Mouse (Mus musculus) olfactory bulb, adult 2 months (tissue): Measurements from ENCODE around the gene Mob3a. TPM values are rescaled to one million over a fixed set of nuclear protein-coding genes. Genes with fewer than 3 reads are reported as not detected.

Experiments used
- H3K27ac ChIP-seq: fragments of 200-500 bp; 2 replicates; pipeline ENCODE4 v1.5.1; 2012; ENCODE audit warnings: low read depth, low read length; ENCODE audit not compliant: insufficient read depth
- H3K4me1 ChIP-seq: fragments of 200-500 bp; 2 replicates; pipeline ENCODE4 v1.6.1; 2012; ENCODE audit warnings: low read length; ENCODE audit not compliant: control insufficient read depth, insufficient read depth
- H3K4me3 ChIP-seq: fragments of 200-500 bp; 2 replicates; pipeline ENCODE4 v1.5.1; 2012; ENCODE audit warnings: mild to moderate bottlenecking, low read depth, low read length, moderate library complexity; ENCODE audit not compliant: insufficient read depth
- CTCF ChIP-seq: fragments of 200-500 bp; IDR thresholded peaks from 2 replicates; pipeline ENCODE4 v1.5.1; 2012; ENCODE audit warnings: low read depth, mild to moderate bottlenecking, low read length, moderate library complexity; ENCODE audit not compliant: insufficient read depth
- POLR2A ChIP-seq: fragments of 200-500 bp; IDR thresholded peaks from 2 replicates; pipeline ENCODE4 v1.6.1; 2012; ENCODE audit warnings: mild to moderate bottlenecking, low read depth, low read length, moderate library complexity; ENCODE audit not compliant: insufficient read depth
- WGBS: fragments of 180-500 bp; shearing (Covaris S2); methylation state at CpG from one replicate; pipeline ENCODE4 v1.1.7; 2018; 5-methylcytosine and 5-hydroxymethylcytosine counted together
- polyA plus RNA-seq: library from polyadenylated mRNA; stranded (reverse); fragments of >200 nt; gene quantifications from 2 replicates; pipeline ENCODE4 v1.2.4, GENCODE M21; 2012; ENCODE audit warnings: low replicate concordance; ENCODE audit not compliant: missing spikeins, insufficient read depth, insufficient read length

Gene Mob3a
- polyA plus RNA-seq, 1 experiment: not detected

DNA sequence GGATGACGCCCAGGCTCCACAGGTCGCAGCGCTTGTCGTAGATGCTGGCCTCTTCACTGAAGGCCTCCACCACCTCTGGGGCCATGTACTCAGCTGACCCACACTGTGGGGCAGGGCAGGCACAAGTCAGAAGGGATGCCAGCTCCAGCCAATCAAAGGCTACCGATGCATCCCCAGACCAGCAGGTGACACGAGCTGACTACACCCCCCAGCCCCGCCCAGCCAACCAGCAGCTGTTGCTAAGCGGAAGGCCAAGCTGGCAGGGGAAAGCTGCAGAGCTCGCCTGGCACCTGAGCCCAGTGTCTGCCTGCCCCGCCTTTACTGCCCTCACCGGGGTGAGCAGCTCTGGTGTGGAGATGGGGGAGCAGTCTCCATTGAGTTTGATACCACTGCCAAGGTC, 33.2 kb downstream of the Mob3a start:
- TF ChIP-seq POLR2A (no peak), CTCF (no peak)
- Histone ChIP-seq H3K4me3 (no peak overlapping the region), H3K4me1 (peaks cover 35% of the 10 kb centered on the region), H3K27ac (no peak overlapping the region)
- 82% methylated on average over 11 of the region's 11 CpGs for WGBS

GRCm38 (mm10) chr10:80666837-80667412, 34.9 kb downstream of the Mob3a start:
- no peak overlapping the region for H3K4me3 ChIP-seq
- no peak overlapping the region for H3K27ac ChIP-seq
- peaks cover 24% of the 10 kb centered on the region for H3K4me1 ChIP-seq
- no peak for TF ChIP-seq CTCF
- WGBS: 77% methylated on average over 19 of the region's 19 CpGs

- TF ChIP-seq POLR2A: no peak
- no peak for TF ChIP-seq CTCF
- WGBS: 68% methylated on average over 10 of the region's 10 CpGs
- H3K27ac ChIP-seq: no peak overlapping the region
- peaks cover 22% of the 10 kb centered on the region for H3K4me1 ChIP-seq
- no peak overlapping the region for H3K4me3 ChIP-seq
These were observed 35.6 kb downstream of the Mob3a start for GRCm38 (mm10) chr10:80665981-80666733.

GRCm38 (mm10) chr10:80665459-80665858, 36.3 kb downstream of the Mob3a start:
- WGBS: 61% methylated on average over 4 of the region's 4 CpGs
- H3K27ac ChIP-seq: no peak overlapping the region

DNA sequence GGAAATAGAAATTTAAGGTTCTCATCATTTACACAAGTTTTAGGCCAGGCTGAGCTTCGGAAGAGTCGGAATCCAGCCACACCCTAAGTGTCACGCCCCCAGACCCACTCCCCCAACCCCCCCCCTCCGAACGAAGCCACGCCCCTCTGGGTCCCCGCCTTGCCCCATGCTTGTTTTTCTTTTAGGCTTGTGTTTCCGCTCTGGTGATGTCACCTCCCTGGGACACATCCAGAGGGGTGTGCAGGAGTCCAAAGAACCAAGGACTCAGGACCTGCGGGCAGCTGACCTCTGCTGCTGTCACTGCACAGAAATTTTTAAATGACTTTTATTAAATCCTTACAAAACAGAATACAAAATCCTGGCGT, 36.8 kb downstream of the Mob3a start:
- Histone ChIP-seq H3K27ac (no peak overlapping the region), H3K4me3 (no peak overlapping the region), H3K4me1 (peaks cover 18% of the 10 kb centered on the region)
- TF ChIP-seq CTCF (no peak), POLR2A (no peak)
- WGBS: 9% methylated on average over 10 of the region's 10 CpGs

More at GRCm38 (mm10) chr10:80665459-80665858, 36.3 kb downstream of the Mob3a start:
- Histone ChIP-seq H3K4me3 (no peak overlapping the region), H3K4me1 (peaks cover 22% of the 10 kb centered on the region)
- no peak for TF ChIP-seq CTCF
- no peak for TF ChIP-seq POLR2A

- 0 out of 2 replicates have a peak overlapping the region, but pooled peaks have one; percentile 17 for H3K4me3 ChIP-seq
- TF ChIP-seq CTCF (no peak), POLR2A (no peak)
- peak overlapping the region; percentile 55; the same call in 1 of the 2 replicates for H3K27ac ChIP-seq
- H3K4me1 ChIP-seq: peaks cover 15% of the 10 kb centered on the region
- 17% methylated on average over 16 of the region's 16 CpGs for WGBS
These were observed 37.4 kb downstream of the Mob3a start for GRCm38 (mm10) chr10:80664197-80665015.

DNA sequence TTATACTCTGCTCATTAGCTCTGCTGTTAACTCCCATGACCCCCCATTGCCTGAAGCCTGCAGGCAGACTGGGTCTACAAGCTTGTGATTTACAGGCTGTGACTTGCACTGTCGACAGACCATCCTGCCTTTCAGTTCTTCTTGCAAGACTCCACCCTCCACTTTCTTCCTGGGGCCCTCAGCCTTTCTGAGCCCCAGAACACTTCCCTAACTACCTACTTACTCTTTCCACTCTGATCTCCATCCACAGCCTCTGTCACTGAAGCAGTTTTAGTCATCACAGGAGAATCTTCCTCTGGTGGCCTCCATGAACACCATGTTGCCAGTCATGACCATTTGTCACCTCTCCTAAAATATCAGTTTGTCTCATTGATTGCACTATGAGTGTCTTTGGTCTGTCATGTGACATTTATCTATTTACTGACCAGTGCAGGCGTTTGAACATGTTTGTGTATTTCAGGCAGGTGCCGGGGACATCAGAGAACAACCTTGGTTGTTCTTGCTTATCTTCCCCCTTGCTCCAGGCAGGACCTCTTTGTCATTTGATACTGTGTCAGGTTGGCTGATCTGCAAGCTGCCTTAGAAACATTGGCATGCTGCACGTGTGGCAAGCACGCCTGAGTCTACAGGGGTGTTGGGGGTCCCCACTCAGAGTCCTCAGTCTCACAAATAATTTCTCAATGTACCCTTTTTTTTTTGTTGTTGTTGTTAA, 38.1 kb downstream of the Mob3a start:
- WGBS: 73% methylated on average over 5 of the region's 5 CpGs
- peaks cover 20% of the 10 kb centered on the region for H3K4me1 ChIP-seq

DNA sequence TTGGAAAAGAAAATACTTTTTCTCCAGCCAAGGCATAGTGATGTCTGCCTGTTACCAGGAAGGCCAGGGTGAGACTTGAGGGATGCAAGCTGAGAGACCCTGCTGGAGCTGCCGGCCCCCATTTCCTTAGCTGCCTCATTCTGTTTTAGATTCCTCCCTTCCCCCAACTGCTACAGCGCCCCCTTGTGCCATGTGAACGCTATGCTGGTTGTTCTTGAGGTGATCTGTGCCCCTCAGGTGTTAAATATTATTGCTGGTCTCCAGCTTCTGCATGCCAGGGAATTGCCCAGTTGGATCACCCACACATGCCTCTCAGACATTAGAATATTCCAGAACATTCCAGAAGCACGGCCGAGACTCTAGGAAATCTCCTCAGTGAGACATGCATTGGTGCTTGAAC, 40.6 kb downstream of the Mob3a start:
- Histone ChIP-seq H3K4me3 (no peak overlapping the region), H3K4me1 (peaks cover 30% of the 10 kb centered on the region), H3K27ac (no peak overlapping the region)
- 32% methylated on average over 5 of the region's 5 CpGs for WGBS
- TF ChIP-seq CTCF (peak; percentile 46), POLR2A (no peak)

More for the DNA sequence above, 38.1 kb downstream of the Mob3a start:
- H3K27ac ChIP-seq: no peak overlapping the region
- no peak overlapping the region for H3K4me3 ChIP-seq
- TF ChIP-seq CTCF (no peak), POLR2A (no peak)

DNA sequence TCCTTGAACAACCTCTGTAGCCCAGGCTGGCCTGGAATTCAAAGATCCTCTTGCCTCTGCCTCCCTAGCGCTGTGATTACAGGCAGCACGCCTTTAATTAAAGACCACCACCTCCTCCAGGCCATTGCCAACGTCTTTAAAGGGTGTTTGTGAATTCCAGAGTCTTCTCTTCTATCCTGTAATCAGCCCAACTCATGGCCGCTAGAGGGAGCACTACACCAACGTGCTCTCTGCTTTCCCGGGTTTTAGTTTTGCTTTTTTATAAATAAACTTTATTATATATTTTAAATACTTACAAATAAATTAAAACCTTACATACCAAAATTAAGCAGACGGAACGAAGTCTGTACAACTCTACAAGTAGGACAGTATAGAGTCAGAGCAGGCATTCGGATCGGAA, 42.6 kb downstream of the Mob3a start:
- TF ChIP-seq CTCF (0 out of 2 replicates have a peak, but pooled peaks have one; percentile 28), POLR2A (no peak)
- 0 out of 2 replicates have a peak overlapping the region, but pooled peaks have one; percentile 19 for H3K27ac ChIP-seq
- peaks cover 35% of the 10 kb centered on the region for H3K4me1 ChIP-seq
- no peak overlapping the region for H3K4me3 ChIP-seq
- WGBS: 2% methylated on average over 10 of the region's 10 CpGs
